Mouse (Mus musculus): ENCODE measurements around the gene Polr2l.

Gene Polr2l

GRCm38 (mm10) chr7:141484186-141485120 is 9.5 kb upstream of the Polr2l start:
- DNase-seq (ENCODE audit: low read depth, low spot score) = no peak

GRCm38 (mm10) chr7:141483114-141483653 is 8.3 kb upstream of the Polr2l start:
- DNase-seq (ENCODE audit: low read depth, low spot score) = no peak

GRCm38 (mm10) chr7:141482531-141483024 is 7.6 kb upstream of the Polr2l start:
- no peak for DNase-seq (ENCODE audit: low read depth, low spot score)

GRCm38 (mm10) chr7:141481498-141482401 is 6.8 kb upstream of the Polr2l start:
- peak; percentile 60 for DNase-seq (ENCODE audit: low read depth, low spot score)

- DNase-seq (ENCODE audit: low read depth, low spot score) = peak; percentile 83
Measured at GRCm38 (mm10) chr7:141480842-141481497, 6.0 kb upstream of the Polr2l start.

- no peak for DNase-seq (ENCODE audit: low read depth, low spot score)
Measured at GRCm38 (mm10) chr7:141478270-141478748, 3.4 kb upstream of the Polr2l start.

GRCm38 (mm10) chr7:141477578-141478269 is 2.8 kb upstream of the Polr2l start:
- no peak for DNase-seq (ENCODE audit: low read depth, low spot score)

- DNase-seq (ENCODE audit: low read depth, low spot score) = no peak
Measured at GRCm38 (mm10) chr7:141476981-141477370, 2.0 kb upstream of the Polr2l start.

GRCm38 (mm10) chr7:141476226-141476980 is 1.5 kb upstream of the Polr2l start:
- peak; percentile 76 for DNase-seq (ENCODE audit: low read depth, low spot score)

GRCm38 (mm10) chr7:141475805-141476158 is 850 bp upstream of the Polr2l start:
- DNase-seq (ENCODE audit: low read depth, low spot score) = no peak

- DNase-seq (ENCODE audit: low read depth, low spot score) = no peak
Measured at GRCm38 (mm10) chr7:141474160-141474559, 772 bp downstream of the Polr2l start.

GRCm38 (mm10) chr7:141472763-141473162 is 2.2 kb downstream of the Polr2l start:
- DNase-seq (ENCODE audit: low read depth, low spot score) = no peak

GRCm38 (mm10) chr7:141472226-141472625 is 2.7 kb downstream of the Polr2l start:
- no peak for DNase-seq (ENCODE audit: low read depth, low spot score)

GRCm38 (mm10) chr7:141471236-141471635 is 3.7 kb downstream of the Polr2l start:
- DNase-seq (ENCODE audit: low read depth, low spot score) = no peak

- DNase-seq (ENCODE audit: low read depth, low spot score) = no peak
Measured at GRCm38 (mm10) chr7:141470637-141470944, 4.3 kb downstream of the Polr2l start.

- DNase-seq (ENCODE audit: low read depth, low spot score) = no peak
Measured at GRCm38 (mm10) chr7:141469901-141470636, 4.9 kb downstream of the Polr2l start.

GRCm38 (mm10) chr7:141469352-141469751 is 5.6 kb downstream of the Polr2l start:
- no peak for DNase-seq (ENCODE audit: low read depth, low spot score)

- DNase-seq (ENCODE audit: low read depth, low spot score) = peak; percentile 94
Measured at GRCm38 (mm10) chr7:141468522-141469211, 6.3 kb downstream of the Polr2l start.

GRCm38 (mm10) chr7:141468164-141468521 is 6.8 kb downstream of the Polr2l start:
- peak; percentile 60 for DNase-seq (ENCODE audit: low read depth, low spot score)
